Mouse (Mus musculus) kidney, postnatal 4 days (tissue): Measurements from ENCODE around the gene Rfx5.
A peak's percentile ranks its signal among the peaks of the same experiment; 100 is the strongest.
"Not testable (repeated sequence)": the region's sequence is repeated elsewhere in the genome, so short reads cannot be mapped to it uniquely, and the experiment has no call there.

Source experiments
- DNase-seq, 2 experiments: peaks; one replicate each; pipeline ENCODE4 v3.0.0; 2021; ENCODE audit warnings: mixed read lengths in 2 of 2

Gene Rfx5

DNA sequence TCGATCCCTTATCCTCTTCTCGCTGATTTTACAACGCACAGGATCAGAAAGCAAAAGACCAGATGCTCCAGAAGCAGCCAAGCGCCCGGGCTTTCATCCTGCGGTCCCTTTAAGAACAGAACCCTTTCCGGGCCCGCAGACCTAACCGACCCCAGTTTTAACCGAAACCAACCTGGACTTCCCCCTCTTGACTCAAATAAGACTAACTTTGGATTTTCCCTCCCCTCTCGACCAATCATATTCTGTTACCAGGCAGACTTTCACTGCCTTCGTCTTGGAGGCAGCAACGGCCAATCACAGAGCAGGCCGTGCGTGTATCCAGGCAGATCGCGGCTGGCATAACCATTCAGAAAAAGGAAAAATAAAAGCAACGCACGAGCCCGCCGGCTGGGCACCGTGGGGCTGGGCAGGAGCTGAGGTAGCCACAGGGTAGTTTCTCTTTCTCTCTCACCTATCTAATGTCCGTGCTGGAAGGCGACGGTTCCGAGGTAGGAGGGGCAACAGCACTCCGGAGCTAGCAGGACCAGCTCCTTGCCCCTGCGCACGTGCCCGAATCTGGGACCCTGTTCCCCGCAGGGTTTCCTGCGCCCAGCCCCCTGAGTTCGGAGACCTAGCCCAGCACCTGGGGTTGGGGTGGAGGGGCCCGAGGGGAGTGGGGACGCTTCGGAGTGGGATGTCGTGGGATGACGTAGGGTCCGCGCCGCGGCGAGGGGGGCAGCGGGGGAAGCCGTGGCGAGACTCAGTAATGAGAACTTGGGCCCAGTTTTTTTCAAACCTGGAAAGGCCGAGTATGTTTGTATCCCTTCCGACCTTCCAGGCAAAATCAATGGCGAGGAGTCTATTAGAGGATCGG lies at the start of gene Rfx5:
Gene Rfx5 (plus strand): TSS at position 312 of the 853 bp plus-strand sequence.
- DNase-seq: peak; percentile 88 to 94

DNA sequence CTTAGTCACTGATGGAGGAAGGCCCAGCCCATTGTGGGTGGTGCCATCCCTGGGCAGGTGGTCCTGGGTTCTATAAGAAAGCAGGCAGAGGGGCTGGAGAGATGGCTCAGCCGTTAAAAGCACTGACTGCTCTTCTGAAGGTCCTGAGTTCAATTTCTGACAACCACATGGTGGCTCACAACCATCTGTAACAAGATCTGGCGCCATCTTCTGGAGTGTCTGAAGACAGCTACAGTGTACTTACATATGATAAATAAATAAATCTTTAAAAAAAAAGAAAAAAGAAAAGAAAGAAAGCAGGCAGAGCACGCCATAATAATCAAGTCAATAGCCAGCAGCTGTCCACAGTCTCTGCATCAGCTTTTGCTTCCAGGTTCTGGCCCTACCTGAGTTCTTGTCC lies 49.1 kb upstream of the Rfx5 start:
- DNase-seq: not testable (repeated sequence)

DNA sequence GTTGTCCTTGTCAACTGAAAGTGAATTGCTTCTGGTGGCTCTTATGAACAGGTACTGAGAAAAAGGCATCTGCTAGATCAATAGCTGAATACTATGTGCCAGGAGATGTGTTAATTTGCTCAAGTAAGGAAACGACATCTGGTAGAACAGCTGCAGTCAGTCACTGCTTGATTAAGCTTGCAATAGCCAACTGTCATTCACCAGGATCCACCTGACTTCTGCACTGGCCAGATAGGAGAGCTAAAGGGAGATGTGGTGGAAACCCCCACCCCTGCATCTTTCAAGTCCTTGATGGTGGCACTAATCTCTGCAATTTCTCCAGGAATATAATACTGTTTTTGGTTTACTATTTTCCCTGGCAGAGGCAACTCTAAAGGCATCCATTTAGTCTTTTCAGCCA lies 47.4 kb upstream of the Rfx5 start:
- no peak for DNase-seq

DNA sequence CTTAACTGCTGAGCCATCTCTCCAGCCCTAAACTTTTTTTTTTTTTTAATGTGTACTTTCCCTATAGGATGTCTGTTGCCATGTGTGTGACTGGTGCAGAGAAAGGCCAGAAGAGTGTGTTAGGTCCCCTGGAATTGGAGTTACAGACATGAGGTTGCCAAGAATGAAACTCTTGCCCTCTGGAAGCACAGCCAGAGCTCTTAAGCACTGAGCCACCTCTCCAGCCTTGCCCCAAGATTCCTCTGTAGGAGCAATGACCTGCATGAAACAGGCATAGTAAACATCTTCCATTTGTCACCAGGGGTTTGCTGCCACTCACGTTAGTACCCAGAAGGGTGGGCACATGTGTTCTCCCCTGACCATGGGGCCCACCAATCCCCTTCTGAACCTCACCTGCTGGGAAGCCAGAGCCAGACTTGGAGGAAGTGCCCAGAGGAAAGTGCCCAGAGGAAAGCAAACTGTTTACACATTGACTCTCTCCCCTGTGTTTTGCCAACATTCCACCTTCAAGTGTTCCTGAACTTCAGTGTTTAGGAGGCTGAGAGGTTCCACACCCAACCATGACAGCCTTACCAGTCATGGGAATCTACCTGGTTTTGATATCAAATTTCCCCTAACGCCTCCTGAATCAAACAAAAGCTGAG lies 42.7 kb upstream of the Rfx5 start:
- DNase-seq: no peak

DNA sequence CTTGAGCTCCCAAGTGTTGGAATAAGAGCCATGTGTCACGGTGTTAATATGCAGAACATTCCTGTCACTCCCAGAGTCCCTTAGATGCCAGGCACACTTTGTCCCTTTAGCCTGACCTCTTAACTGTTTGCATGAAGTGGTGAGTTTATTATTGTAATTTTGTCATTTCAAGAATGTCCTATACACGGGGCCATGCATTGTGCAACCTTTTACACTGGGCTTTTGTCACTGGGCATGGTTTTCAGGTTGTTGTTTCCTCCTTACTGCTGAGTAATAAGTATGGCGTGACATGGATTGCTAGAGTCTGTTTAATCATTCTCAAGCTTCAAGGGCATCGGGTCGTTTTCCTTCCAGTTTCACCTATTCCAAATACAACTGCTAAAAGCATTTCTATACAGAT lies 40.1 kb upstream of the Rfx5 start:
- DNase-seq: peak in 1 of 2 experiments; percentile 24

DNA sequence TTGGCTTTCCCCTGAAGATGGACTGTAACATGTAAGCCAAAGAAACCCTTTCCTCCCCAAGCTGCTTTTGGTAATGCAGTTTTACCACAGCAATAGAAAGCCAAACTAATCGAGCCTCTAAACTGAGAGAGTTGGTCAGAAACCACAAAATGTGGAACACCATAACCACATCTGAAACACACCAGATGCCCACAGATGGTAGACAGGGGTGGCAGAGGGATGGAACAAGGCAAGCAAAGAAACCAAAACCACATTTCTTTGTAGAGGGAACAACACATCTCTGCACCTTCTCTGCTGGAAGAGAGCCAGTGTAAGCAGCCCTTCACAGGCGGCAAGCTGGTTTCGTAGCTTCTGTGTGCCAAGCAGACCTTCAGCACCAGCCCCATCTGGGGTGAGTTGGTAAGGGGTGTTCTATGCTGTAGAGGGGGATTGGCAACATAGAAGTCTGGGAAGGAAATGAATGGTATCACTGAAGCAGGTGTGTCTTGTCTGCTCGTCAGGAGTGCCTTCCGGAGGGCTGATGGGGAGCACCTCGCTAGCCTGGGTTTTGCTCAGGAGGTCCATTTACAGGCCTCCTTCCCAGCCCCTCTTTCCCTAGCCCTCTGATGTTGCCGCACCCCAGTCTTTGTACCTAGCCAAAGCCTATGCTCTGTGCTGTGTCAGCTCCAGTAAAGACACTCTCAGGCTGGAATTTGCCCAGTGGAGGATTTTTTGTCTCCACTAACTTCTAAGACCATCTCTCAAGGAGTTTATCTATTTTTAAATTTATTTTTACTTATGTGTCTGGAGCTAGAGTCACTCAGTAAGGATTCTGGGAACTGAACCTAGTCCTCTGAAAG lies 37.8 kb upstream of the Rfx5 start:
- peak in 1 of 2 experiments; percentile 22 for DNase-seq

DNA sequence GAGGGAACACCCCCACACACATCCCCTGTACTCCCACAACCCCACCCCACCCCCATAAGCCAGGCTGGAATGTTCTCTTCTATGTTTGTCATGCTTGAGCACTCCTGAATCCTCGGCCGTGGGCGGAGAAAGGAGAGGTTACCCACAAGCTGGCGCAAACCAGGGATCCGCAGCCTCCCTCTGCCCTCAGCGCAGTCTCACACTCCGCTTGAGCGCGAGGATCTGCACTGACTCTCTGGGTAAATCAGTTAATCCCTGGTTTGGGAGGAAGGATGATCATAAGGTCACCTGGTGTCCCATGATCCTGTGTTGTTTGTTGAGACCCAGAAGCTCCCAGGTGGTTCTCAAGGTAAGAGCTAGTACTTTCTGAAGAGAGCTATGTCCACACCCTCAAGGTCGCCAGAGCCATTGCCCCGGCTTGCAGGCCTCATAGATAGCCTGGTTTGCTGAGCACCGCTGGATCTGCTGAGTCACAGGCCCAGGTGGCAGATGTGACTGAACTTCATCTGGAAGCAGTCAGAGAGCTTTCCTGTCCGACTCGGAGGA lies 36.0 kb upstream of the Rfx5 start:
- peak; percentile 77 to 89 for DNase-seq

DNA sequence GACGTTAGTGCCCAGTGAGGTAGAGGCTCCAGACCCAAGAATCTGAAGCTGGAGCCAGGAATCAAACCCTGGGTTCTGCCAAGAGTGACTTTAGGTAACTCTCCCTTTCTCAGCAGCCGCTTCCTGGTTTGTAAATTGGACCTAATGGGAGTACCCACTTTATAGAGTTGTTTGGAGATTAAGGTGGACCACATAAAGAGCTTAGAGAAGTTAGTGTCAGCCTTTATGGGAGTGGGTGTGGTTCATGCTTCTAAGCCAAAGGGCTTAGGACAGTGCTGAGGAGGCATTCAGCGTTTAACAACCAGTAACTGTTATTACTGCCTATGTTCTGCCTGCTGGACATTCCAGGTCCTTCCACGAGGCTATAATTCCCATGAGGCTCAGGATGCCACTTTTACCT lies 35.0 kb upstream of the Rfx5 start:
- no peak for DNase-seq

DNA sequence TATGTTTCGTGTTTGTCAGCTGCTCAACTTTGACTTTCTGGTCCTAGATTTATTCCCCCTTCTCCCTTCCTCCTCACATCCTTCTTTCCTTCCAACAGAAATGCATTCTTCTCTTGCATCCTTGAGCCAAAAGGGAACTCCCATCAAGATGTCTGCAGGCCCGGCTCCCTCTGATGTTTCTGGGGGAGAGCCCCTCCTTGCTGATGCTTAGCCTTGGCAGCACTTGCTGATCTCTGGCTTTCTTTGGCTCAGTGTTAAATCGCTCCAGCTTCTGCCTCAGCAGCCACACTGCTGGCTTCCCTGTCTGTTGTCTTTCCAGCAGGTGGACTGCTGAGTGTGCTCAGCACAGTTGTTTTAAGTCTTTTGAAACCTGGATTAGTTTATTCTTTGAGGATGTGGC lies 32.8 kb upstream of the Rfx5 start:
- peak; percentile 34 to 45 for DNase-seq

DNA sequence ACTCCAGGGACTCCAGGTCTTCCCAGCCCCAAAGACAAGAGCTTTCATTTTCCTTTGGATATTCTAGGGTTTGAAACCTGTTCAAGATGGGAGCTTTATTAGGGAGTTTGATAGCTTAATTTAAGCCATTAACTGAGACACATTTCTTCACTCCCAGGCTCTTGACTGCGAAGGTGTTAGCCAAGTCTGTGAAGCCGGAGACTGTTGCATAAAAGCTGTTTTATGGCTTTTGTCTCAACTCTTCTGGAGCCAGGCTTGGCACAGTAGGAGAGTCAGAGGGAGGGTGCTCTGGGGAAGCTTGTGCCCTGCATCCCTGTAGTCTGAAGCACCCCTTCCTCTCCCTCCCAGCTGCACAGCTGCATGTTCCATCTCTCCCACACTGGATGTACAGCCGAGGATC lies 31.5 kb upstream of the Rfx5 start:
- no peak for DNase-seq

DNA sequence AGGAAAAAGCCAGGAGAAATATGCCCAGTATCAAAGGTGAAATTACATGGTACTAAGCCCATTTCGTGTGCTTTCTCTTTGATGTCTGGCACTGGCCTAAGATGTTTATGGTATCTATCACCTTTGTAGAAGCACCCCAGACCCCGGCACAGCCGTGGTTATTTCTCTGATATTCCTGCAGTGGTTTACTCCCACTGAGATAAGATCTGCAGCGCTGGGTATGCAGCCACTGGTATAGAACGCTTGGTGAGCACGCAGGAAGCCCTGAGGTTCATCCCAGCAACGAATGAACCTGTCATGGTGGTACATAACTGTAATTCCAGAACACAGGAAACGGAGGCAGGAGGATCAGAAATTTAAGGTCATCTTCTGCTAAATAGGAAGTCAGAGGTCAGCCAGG lies 29.2 kb upstream of the Rfx5 start:
- no peak for DNase-seq

DNA sequence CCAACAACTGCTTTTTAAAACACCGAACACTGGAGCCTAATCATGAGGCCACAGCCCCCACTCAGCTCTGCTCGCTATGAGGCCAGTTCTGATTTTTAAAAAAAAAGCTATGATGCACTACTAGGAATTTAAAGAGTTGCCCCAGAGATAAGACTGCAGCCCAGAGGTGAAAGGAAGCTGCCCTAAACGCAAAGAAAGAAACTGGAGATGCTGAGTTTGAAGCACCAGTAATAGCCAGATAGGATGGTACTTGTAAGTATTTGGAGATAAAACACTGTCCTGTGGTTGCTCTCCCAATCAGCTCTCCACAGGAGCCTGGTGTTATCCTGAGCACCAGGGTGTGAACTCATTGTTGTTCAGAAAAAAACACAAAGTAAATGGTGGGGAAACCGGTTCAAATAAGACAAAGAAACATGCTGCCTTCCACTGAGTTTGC lies 27.6 kb upstream of the Rfx5 start:
- not testable (repeated sequence) for DNase-seq

DNA sequence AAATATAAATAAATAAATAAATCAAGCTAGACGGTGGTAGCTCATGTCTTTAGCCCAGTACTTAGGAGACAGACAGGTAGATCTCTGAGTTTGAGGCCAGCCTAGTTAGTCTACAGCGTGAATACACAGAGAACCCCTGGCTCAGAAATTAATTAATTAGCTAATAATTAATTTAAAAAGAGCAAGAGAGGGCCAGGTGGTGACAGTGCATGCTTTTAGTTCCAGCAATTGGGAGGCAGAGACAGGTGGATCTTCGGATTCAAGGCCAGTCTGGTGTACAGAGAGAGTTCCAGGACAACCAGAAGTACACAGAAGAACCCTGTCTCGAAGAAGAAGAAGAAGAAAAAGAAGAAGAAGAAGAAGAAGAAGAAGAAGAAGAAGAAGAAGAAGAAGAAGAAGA lies 24.9 kb upstream of the Rfx5 start:
- not testable (repeated sequence) for DNase-seq

DNA sequence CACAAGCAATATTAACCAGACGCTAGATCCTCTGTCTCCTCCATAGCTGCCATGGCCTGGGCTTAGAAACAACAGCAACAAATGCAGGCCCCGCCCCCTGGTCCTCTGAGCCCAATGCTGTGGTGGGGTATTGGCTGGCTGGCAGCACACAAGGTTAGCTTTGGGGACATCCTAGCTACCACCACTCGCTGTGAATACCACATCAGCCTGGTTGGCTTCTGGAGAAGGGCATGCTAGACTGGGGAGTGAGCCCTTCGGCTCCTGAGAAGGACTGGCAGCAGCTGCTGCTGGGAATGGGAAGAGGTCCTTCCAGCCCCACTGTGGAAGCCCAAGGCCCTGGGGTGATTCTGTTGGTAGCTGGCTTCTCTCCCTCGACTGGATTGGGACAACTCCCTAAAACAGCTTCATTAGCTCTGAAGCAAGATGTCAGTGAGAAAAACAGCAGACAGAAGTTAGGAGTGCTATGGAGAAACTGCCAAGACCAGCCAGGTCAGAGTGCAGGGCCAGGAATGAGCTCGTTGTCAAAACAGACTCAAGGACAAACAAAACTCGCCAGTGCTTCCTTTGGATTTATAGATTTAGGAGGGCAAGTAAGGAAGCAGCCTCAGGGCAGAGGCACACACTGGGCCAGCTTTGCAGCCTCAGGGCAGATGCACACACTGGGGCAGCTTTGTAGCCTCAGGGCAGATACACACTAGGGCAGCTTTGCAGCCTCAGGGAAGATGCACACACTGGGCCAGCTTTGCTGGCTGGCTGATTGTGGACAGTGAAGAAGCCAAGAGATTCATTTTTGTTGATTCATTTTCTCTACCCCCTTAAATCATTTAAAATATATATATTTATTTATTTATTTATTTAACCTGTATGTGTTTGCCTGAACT lies 23.2 kb upstream of the Rfx5 start:
- DNase-seq: peak; percentile 62 to 73

DNA sequence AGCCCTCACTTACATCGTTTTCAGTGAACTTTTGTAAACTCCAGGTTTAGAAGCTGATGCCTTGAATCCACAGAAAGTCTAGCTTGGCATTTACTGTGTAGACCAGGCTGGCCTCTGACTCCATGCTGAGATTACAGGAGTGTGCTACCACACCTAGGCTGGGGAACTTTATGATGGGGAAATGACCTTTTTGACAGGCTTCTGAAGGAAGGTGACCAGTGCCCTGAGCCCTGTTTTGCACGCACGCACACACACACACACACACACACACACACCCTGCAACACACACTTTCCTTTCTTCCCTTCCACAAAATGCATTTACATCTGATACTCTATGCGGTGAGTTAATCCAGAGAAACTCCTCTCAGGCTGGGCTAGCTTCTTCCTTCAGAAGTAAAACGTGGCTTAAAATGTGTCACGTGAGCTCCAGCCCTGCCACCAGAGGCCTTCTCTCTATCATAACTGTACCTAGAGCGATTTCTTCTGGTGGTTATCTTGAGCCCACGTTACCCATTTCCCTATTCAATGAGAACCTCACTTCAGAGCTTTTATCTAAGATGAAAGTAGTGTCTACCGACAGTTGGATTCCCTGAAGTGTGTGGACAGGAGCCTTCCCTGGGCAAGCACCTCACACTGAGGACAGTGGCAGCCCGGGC lies 22.3 kb upstream of the Rfx5 start:
- not testable (repeated sequence) for DNase-seq

DNA sequence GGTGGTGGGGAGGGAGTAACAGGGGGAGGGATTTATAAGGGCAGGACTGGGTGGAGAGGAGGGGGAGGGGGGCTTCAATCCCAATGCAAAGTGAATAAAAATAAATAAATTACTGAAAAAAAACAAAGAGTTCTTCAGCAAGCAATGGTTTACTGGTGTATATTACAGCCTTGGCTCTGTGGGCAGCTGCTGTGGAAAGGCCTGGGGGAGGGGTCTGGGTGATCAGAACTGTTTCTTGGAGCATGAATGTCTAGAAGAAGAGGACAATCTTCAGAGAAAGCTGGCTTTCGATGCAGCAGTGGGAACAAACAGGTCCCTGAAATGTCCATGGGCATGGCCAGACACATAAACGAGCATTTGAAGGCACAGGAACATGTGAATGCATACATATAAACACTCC lies 21.6 kb upstream of the Rfx5 start:
- DNase-seq: not testable (repeated sequence)

DNA sequence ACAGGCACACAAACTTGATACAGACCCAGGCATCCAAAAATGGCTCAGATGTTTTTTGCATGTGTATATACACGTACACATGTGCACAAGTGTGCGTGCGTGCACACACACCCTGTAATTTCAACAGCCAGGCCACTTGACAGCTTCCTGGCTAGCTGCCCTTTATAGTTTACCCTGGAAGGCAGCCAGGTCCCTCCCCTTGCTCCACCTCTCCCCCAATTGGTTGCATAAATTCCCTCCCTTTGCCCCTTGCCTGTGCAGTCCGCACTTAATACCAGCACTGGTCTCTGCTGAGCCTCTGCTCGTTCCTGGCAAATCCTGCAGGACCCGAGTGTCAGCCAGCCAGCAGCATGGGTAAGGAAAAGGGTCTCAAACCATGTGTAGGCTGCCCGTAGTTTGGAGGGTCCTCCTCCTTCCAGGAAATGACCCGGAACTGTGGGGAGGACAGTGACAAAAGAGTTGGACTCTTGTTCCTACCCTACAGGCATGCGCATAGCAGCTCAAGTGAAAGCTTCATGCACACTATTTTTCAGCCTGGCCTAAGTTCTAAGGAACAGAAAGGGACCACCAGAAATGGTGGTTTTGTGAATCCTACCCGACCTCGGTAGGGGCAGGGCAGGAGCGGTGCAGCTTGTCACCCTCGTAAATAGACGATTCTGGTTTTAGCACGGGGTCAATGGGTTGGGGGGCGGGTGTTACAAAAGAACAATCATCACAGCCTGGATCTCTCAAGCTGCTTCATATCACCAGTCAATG lies 20.9 kb upstream of the Rfx5 start, which contains the start of gene Selenbp1:
Gene Selenbp1 (plus strand): TSS at position 248 of the 756 bp plus-strand sequence.
- DNase-seq: peak; percentile 90 to 93

DNA sequence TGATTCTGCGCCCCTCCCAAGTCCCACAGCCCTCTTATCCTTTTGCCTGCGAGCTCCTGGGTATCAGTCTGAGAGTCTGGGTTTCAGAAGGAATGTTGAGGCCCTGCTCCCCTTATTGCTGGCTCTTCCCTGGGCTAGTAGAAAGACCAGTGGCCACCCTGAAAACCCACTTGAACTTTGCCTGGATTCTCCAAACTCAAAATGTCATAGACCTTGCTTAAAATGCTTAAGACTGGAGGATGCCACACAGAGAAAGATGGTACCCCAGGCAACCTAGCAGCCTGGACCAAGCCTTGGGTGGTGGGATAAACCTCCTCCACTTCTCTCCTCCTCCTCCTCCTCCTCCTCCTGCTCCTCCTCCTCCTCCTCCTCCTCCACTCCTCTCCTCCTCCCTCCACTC lies 20.3 kb upstream of the Rfx5 start:
- DNase-seq: not testable (repeated sequence)

DNA sequence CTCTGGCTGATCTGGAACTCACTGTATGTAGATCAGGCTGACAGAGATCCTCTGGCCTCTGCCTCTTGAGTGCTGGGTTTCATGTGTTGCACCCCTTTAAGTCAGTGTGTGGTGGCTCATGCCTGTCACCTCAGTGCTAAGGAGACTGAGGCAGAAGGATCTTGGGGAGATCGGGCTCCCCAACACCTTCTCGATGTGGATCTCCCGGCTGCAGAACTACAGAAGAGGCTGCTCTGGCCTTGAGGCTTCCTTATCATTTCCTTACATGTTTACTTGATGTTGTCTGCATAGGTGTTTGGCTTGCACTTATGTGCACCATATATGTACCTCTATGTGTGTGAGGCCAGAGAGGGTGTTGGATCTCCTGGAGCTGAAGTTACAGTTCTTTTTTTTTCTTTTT lies 19.3 kb upstream of the Rfx5 start:
- not testable (repeated sequence) for DNase-seq

DNA sequence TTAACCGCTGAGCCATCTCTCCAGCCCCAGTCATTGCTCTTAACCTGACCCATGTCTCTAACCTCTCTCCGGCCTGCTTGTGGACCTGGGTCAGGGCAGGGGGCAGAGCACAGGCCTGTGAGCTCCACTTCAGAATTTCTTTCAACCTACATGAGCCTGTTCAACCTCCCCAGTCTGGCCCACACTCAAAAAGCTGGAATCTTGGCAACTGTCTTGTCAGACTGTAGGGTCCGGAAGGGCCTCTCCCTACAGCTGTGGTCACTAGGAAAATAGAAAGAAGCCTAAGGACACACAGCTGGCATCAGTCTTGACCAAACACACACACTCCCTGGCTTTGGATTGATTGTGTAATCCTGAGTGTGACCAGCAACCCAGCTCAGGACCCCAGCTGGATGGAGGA lies 18.5 kb upstream of the Rfx5 start:
- DNase-seq: peak; percentile 81 to 84
